Mouse (Mus musculus) thymus, adult 2 months (tissue): ENCODE measurements around the gene Pitpnm2.

Experiments
- CTCF ChIP-seq: fragments of 200-500 bp; IDR thresholded peaks from 2 replicates; pipeline ENCODE4 v1.5.1; 2012; ENCODE audit warnings: mild to moderate bottlenecking, control low read depth, low read length, moderate library complexity, borderline replicate concordance; ENCODE audit not compliant: control insufficient read depth, poor library complexity, insufficient read depth; ENCODE audit errors: extremely low read depth
- POLR2A ChIP-seq: fragments of 200-500 bp; IDR thresholded peaks from 2 replicates; pipeline ENCODE4 v1.6.1; 2012; ENCODE audit warnings: mild to moderate bottlenecking, low read length, control low read depth, moderate library complexity; ENCODE audit not compliant: control insufficient read depth, poor library complexity, insufficient read depth; ENCODE audit errors: extremely low read depth

GRCm38 (mm10) chr5:124293967-124294366 is 44.4 kb upstream of the Pitpnm2 start:
- TF ChIP-seq CTCF = no peak
- no peak for TF ChIP-seq POLR2A
